Mouse (Mus musculus): ENCODE measurements around the gene Cetn3. TPM values are rescaled to one million over a fixed set of nuclear protein-coding genes. Genes with fewer than 3 reads are reported as not detected.
A peak's percentile ranks its signal among the peaks of the same experiment; 100 is the strongest.

Cetn3 gene
- polyA plus RNA-seq, 1 experiment from 2014 or later = 86.1 TPM

DNA sequence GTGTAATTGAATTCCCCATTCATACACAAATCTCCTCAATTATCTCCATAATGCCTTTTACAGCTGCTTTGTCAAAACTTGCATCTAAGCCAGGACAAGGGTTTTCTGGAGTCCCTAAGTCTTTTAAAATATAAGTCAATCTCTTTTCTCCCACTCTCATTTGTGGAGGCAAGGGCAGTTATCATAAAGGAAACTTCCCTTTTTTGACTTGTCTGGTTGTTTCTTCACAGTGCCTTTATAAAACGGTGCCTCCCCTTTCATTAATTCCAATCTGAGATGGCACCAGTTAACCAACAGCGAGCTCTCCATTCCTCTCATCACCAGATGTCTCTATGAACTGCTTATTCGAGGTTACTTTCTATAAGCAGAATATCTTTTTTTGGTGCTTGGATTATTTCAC is 6.7 kb upstream of the Cetn3 start:
- DNase-seq (no peak), ATAC-seq (no peak)
- Histone ChIP-seq H3K4me1 (ENCODE audit: insufficient read depth) (no peaks in the 10 kb centered on the region), H3K9ac (replicated peaks) (no peak overlapping the region), H3K27ac (ENCODE audit: low read depth) (no peak overlapping the region), H3K4me3 (ENCODE audit: low read depth, low read length) (no peak overlapping the region), H3K4me2 (ENCODE audit: low read depth, low read length) (no peak overlapping the region), H3K27me3 (ENCODE audit: insufficient read depth, low read length) (no peaks in the 10 kb centered on the region), H3K36me3 (replicated peaks; ENCODE audit: insufficient read depth, low read length) (no peaks in the 10 kb centered on the region), H3K9me3 (ENCODE audit: low read length) (no peaks in the 10 kb centered on the region)
- no peak for TF ChIP-seq EP300 (IDR thresholded peaks at IDR 0.05; ENCODE audit: low read depth)
- TF ChIP-seq CTCF (IDR thresholded peaks at IDR 0.05; ENCODE audit: low read depth) = no peak
- 59% methylated on average over 3 of the region's 3 CpGs for WGBS (ENCODE audit: insufficient replicate concordance)

DNA sequence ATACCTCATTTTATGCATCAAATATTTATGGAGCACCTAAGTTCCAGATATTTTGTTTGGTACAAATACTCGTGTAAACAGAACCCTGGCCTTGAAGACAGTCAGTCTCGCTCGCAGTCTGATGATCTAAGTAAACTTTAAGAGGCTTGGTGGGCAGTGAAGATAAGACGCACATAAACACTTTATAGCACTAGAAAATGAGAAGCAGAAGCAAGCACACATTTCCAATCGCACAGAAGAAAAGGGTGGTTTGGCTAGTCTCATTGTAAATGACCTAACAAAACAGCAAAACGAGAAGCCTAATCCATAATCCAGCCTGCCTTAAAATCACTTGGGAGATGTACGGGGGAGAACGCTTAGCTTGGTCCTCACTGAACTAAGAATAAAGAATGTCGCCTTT is 402 bp upstream of the Cetn3 start:
- DNase-seq (no peak), ATAC-seq (no peak)
- Histone ChIP-seq H3K36me3 (replicated peaks; ENCODE audit: insufficient read depth, low read length) (peaks cover 13% of the 10 kb centered on the region), H3K9me3 (ENCODE audit: low read length) (no peaks in the 10 kb centered on the region), H3K4me1 (ENCODE audit: insufficient read depth) (peaks cover 9% of the 10 kb centered on the region), H3K27ac (ENCODE audit: low read depth) (peak overlapping the region; percentile 98; the same call in 1 of the 2 replicates), H3K4me3 (ENCODE audit: low read depth, low read length) (peak overlapping the region; percentile 84), H3K27me3 (ENCODE audit: insufficient read depth, low read length) (no peaks in the 10 kb centered on the region), H3K9ac (replicated peaks) (peak overlapping the region; percentile 91), H3K4me2 (ENCODE audit: low read depth, low read length) (peak overlapping the region; percentile 81)
- 26% methylated on average over 9 of the region's 9 CpGs for WGBS (ENCODE audit: insufficient replicate concordance)
- no peak for TF ChIP-seq EP300 (IDR thresholded peaks at IDR 0.05; ENCODE audit: low read depth)
- TF ChIP-seq CTCF (IDR thresholded peaks at IDR 0.05; ENCODE audit: low read depth) = no peak

DNA sequence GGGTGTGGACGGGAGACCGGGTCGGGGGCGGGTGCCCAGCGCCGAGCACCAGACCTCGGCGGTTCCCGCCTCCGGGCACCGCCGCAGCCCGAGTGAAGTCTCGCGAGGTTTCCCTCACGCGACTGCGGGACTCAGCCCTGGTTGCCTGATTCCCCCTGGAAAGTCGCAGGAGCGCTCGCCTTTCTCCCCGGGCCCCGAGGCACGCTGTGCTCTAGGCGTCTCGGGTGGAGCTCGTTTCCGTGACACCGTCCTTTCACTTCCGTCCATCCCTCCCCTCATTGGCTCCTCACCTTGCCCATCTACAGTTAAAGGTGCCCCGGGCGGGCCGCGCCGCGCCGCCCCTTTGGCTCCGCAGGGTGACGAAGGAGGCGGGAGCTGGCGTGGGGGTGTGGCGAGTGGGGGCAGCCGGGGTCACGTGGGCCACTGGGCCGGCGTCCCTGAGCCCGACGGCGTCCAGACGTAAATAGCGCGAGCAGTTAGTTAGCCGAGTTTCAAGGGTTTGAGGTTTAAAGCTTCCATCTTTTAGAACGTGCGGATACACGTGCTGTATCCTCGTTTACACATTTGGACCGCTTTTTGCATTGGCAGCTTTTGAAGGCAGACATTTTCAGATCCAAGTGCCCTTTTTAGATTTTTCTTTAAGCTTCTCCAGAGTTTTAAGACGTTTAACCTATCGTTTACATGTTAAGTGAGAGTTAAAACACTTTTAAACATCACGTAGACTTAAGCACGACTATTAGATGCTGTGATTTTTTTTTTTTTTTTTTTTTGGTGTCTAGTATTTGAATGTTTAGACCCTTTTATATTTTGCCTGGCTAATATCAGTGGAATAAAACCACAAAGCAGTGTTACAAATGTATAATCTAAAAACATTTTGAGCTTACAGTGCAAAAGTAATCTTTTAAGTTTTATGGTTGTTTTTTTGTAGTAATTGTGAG is 797 bp downstream of the Cetn3 start:
- peaks cover 19% of the 10 kb centered on the region for H3K36me3 ChIP-seq (replicated peaks; ENCODE audit: insufficient read depth, low read length)
- H3K4me3 ChIP-seq (ENCODE audit: low read depth, low read length) = peak overlapping the region; percentile 84
- peak overlapping the region; percentile 91 for H3K9ac ChIP-seq (replicated peaks)
- WGBS (ENCODE audit: insufficient replicate concordance) = under 1% methylated on average over 54 of the region's 62 CpGs
- peak overlapping the region; percentile 98 for H3K27ac ChIP-seq (ENCODE audit: low read depth)
- no peaks in the 10 kb centered on the region for H3K9me3 ChIP-seq (ENCODE audit: low read length)
- TF ChIP-seq EP300 (IDR thresholded peaks at IDR 0.05; ENCODE audit: low read depth) (peak; percentile 32; the same call in 1 of the 2 replicates), CTCF (IDR thresholded peaks at IDR 0.05; ENCODE audit: low read depth) (no peak)
- DNase-seq (peak; percentile 98), ATAC-seq (peak; percentile 94)
- peaks cover 9% of the 10 kb centered on the region for H3K4me1 ChIP-seq (ENCODE audit: insufficient read depth)
- H3K27me3 ChIP-seq (ENCODE audit: insufficient read depth, low read length) = no peaks in the 10 kb centered on the region
- H3K4me2 ChIP-seq (ENCODE audit: low read depth, low read length) = peak overlapping the region; percentile 81

DNA sequence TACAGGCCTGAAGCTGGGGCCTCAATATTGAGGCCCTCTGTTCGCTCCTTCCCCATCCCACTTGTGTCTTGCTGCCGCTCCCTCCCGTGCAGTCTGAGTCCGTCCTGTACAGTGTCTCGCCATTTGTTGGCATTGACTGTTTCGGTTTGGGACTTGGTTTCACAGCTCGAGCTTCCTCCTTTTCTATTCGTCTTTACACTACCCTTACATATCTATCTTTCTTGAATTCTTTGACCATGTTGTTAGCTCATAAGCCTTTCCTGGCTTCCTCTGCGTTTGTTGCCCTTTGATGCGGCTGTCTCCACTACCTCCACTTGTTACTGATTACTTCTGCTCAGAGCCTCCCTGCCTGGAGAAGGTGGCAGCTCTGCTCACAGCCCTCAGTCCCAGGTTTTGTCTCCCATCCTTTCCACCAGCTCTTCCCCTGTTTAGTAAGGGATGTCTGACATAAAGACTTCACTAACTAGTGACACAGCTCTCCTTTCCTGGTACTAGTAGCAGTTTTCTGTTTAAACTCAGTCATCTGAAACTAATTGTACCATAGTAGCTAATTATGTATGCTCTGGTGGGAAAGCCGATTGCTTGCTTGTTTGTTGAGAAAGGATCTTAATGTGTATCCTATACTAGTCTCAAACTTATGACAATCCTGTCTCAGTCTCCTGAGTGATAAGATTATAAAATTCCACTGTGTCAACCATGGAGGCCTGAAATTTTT is 3.0 kb downstream of the Cetn3 start:
- TF ChIP-seq EP300 (IDR thresholded peaks at IDR 0.05; ENCODE audit: low read depth) (no peak), CTCF (IDR thresholded peaks at IDR 0.05; ENCODE audit: low read depth) (no peak)
- ATAC-seq = no peak
- H3K9ac ChIP-seq (replicated peaks) = no peak overlapping the region

DNA sequence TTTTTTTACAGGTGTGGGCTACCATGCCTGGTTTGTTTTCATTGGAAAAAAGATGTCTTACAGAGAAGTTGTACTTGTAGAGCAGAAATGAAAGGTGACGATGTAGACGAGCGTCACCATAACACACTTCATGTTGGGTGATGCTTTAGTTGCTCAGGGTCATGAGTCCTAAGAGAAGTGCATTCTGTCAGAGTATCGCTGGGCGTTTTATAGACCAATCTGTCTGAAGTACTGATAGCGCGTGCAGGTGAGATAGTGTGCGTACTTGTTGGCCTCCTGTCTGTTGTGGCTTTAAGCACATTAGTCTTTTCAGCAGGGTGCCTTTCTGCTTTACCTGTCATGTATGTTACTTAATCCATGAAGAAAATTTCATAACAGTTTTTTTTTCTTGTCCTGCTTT is 7.3 kb downstream of the Cetn3 start:
- Histone ChIP-seq H3K9ac (replicated peaks) (no peak overlapping the region), H3K4me2 (ENCODE audit: low read depth, low read length) (no peak overlapping the region), H3K27ac (ENCODE audit: low read depth) (no peak overlapping the region), H3K9me3 (ENCODE audit: low read length) (no peaks in the 10 kb centered on the region), H3K4me1 (ENCODE audit: insufficient read depth) (no peaks in the 10 kb centered on the region), H3K36me3 (replicated peaks; ENCODE audit: insufficient read depth, low read length) (peaks cover 38% of the 10 kb centered on the region), H3K27me3 (ENCODE audit: insufficient read depth, low read length) (no peaks in the 10 kb centered on the region), H3K4me3 (ENCODE audit: low read depth, low read length) (no peak overlapping the region)
- TF ChIP-seq CTCF (IDR thresholded peaks at IDR 0.05; ENCODE audit: low read depth) (no peak), EP300 (IDR thresholded peaks at IDR 0.05; ENCODE audit: low read depth) (no peak)
- 94% methylated on average over 8 of the region's 8 CpGs for WGBS (ENCODE audit: insufficient replicate concordance)
- ATAC-seq (no peak), DNase-seq (no peak)

More for the DNA sequence above, 3.0 kb downstream of the Cetn3 start:
- DNase-seq = no peak
- peaks cover 25% of the 10 kb centered on the region for H3K36me3 ChIP-seq (replicated peaks; ENCODE audit: insufficient read depth, low read length)
- no peaks in the 10 kb centered on the region for H3K9me3 ChIP-seq (ENCODE audit: low read length)
- 83% methylated on average over 11 of the region's 11 CpGs for WGBS (ENCODE audit: insufficient replicate concordance)
- no peak overlapping the region for H3K4me3 ChIP-seq (ENCODE audit: low read depth, low read length)
- H3K4me1 ChIP-seq (ENCODE audit: insufficient read depth) = peaks cover 9% of the 10 kb centered on the region
- no peak overlapping the region for H3K27ac ChIP-seq (ENCODE audit: low read depth)
- H3K27me3 ChIP-seq (ENCODE audit: insufficient read depth, low read length) = no peaks in the 10 kb centered on the region
- H3K4me2 ChIP-seq (ENCODE audit: low read depth, low read length) = no peak overlapping the region

GRCm38 (mm10) chr13:81791861-81792260 is 9.0 kb downstream of the Cetn3 start:
- no peak for ATAC-seq
- DNase-seq = no peak
- 69% methylated on average over 8 of the region's 8 CpGs for WGBS (ENCODE audit: insufficient replicate concordance)

More at GRCm38 (mm10) chr13:81791861-81792260, 9.0 kb downstream of the Cetn3 start:
- Histone ChIP-seq H3K9me3 (ENCODE audit: low read length) (no peaks in the 10 kb centered on the region), H3K27ac (ENCODE audit: low read depth) (no peak overlapping the region), H3K4me3 (ENCODE audit: low read depth, low read length) (no peak overlapping the region), H3K27me3 (ENCODE audit: insufficient read depth, low read length) (no peaks in the 10 kb centered on the region), H3K4me1 (ENCODE audit: insufficient read depth) (no peaks in the 10 kb centered on the region), H3K9ac (replicated peaks) (no peak overlapping the region), H3K36me3 (replicated peaks; ENCODE audit: insufficient read depth, low read length) (peaks cover 34% of the 10 kb centered on the region), H3K4me2 (ENCODE audit: low read depth, low read length) (no peak overlapping the region)
- TF ChIP-seq CTCF (IDR thresholded peaks at IDR 0.05; ENCODE audit: low read depth) = no peak
- TF ChIP-seq EP300 (IDR thresholded peaks at IDR 0.05; ENCODE audit: low read depth) = no peak
